Mouse (Mus musculus) c-Kit-negative CD71-positive TER-119-positive erythroid progenitor cells, embryonic 14.5 days (primary cell): Measurements from ENCODE around the gene Rrbp1.

Experiments
- DNase-seq: peaks from one replicate; pipeline ENCODE4 v3.0.0-alpha.2; 2013; ENCODE audit warnings: low read depth, low spot score

Gene Rrbp1

GRCm38 (mm10) chr2:144011080-144011551, at the start of gene Rrbp1:
Gene Rrbp1 (minus strand): TSS chr2:144011263.
- peak; percentile 95 for DNase-seq

GRCm38 (mm10) chr2:144057735-144058134, 46.7 kb upstream of the Rrbp1 start:
- no peak for DNase-seq

GRCm38 (mm10) chr2:144052410-144053065, 41.5 kb upstream of the Rrbp1 start:
- no peak for DNase-seq

GRCm38 (mm10) chr2:144050861-144051260, 39.8 kb upstream of the Rrbp1 start:
- no peak for DNase-seq

GRCm38 (mm10) chr2:144050146-144050680, 39.1 kb upstream of the Rrbp1 start:
- no peak for DNase-seq

- no peak for DNase-seq
Observed at GRCm38 (mm10) chr2:144046916-144047315, 35.9 kb upstream of the Rrbp1 start.

- no peak for DNase-seq
Observed at GRCm38 (mm10) chr2:144045756-144046560, 34.9 kb upstream of the Rrbp1 start.

- no peak for DNase-seq
Observed at GRCm38 (mm10) chr2:144044726-144045125, 33.7 kb upstream of the Rrbp1 start.

GRCm38 (mm10) chr2:144032664-144033063, 21.6 kb upstream of the Rrbp1 start, which contains the start of gene Banf2:
Gene Banf2 (plus strand): TSS chr2:144033059.
- DNase-seq: no peak

- DNase-seq: no peak
Observed at GRCm38 (mm10) chr2:144030791-144031190, 19.7 kb upstream of the Rrbp1 start.

- no peak for DNase-seq
Observed at GRCm38 (mm10) chr2:144026456-144026855, 15.4 kb upstream of the Rrbp1 start.

GRCm38 (mm10) chr2:144025361-144025760, 14.3 kb upstream of the Rrbp1 start:
- DNase-seq: no peak

GRCm38 (mm10) chr2:144022441-144022840, 11.4 kb upstream of the Rrbp1 start:
- DNase-seq: no peak

GRCm38 (mm10) chr2:144019971-144020370, 8.9 kb upstream of the Rrbp1 start:
- no peak for DNase-seq

- DNase-seq: no peak
Observed at GRCm38 (mm10) chr2:144015861-144016260, 4.8 kb upstream of the Rrbp1 start.

- DNase-seq: no peak
Observed at GRCm38 (mm10) chr2:144014481-144014880, 3.4 kb upstream of the Rrbp1 start.

- no peak for DNase-seq
Observed at GRCm38 (mm10) chr2:144014051-144014450, 3.0 kb upstream of the Rrbp1 start.

GRCm38 (mm10) chr2:144010282-144011044, 600 bp downstream of the Rrbp1 start:
- DNase-seq: peak; percentile 60

- DNase-seq: peak; percentile 13
Observed at GRCm38 (mm10) chr2:144009551-144010281, 1.3 kb downstream of the Rrbp1 start.

GRCm38 (mm10) chr2:144009081-144009480, 2.0 kb downstream of the Rrbp1 start:
- no peak for DNase-seq

GRCm38 (mm10) chr2:144007211-144007610, 3.9 kb downstream of the Rrbp1 start:
- DNase-seq: no peak
